Mouse (Mus musculus) gastrocnemius, adult 18-20 months (tissue): ENCODE measurements around the gene Prmt7. TPM values are rescaled to one million over a fixed set of nuclear protein-coding genes. Genes with fewer than 3 reads are reported as not detected.
A peak's percentile ranks its signal among the peaks of the same experiment; 100 is the strongest.

ENCODE experiments used
- DNase-seq: peaks from one replicate; pipeline ENCODE4 v3.0.0; 2021; ENCODE audit warnings: low spot score
- total RNA-seq, 2 experiments: library from RNA; stranded (reverse); gene quantifications; 2 replicates each; pipeline ENCODE4 v1.2.3; 2021

The Prmt7 gene
- total RNA-seq, 2 experiments from 2014 or later: 27.2 to 30.3 TPM

DNA sequence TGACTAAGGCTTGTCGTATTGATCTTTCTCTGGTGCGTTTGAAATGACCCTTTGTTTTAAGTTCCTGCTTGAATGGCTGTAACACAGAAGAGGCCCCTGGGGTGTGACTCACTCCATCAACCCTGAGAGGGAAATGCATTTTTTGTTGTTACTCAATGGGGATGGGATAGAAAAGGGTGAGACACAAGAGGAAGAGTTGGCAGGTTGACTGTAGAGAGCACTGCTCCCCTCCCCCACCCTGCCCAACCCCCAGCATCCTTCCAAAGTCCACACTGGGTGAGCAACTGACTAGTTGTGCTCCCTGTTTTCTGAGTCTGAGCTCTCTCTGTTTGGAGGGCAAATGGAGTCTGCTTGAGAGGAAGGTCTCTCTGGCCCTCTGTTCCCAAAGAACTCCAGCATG, 76.7 kb downstream of the Prmt7 start:
- no peak for DNase-seq

DNA sequence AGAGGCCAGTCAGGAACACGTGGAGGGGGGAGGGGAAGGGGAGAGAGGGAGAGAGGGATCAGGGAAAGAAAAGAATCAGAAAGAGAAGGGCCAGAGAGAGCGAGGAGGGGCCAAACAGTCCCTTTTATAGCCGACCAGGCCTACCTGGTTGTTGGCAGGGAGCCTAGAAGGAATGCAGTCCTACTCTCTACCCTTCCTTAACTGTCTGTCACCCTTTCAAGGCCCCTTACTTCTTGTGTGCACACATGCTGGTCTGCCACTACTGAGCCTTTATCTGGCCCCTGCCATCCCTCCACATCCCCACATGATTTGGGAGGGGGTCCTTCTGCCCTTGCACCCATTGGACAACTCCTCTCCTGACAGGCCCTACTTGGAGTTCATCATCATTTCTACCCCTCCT, 78.0 kb downstream of the Prmt7 start:
- no peak for DNase-seq

DNA sequence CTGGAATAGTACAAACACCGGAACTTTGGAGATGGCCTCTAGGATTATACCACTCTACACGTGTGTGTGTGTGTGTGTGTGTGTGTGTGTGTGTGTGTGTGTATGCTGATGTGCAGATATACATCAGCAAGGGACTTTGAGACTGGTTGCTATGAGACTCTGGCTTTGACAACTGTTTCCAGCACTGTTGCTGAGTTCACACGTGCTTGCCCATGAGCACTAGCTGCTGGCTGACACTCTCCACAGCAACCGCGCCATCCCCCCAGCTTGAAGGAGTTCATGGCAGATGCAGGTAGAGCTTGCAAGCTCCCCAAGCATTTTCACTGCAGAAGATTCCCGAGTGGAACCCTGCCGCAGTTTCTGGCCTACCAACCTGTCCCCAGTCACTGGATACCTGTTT, 78.7 kb downstream of the Prmt7 start:
- DNase-seq: no peak

DNA sequence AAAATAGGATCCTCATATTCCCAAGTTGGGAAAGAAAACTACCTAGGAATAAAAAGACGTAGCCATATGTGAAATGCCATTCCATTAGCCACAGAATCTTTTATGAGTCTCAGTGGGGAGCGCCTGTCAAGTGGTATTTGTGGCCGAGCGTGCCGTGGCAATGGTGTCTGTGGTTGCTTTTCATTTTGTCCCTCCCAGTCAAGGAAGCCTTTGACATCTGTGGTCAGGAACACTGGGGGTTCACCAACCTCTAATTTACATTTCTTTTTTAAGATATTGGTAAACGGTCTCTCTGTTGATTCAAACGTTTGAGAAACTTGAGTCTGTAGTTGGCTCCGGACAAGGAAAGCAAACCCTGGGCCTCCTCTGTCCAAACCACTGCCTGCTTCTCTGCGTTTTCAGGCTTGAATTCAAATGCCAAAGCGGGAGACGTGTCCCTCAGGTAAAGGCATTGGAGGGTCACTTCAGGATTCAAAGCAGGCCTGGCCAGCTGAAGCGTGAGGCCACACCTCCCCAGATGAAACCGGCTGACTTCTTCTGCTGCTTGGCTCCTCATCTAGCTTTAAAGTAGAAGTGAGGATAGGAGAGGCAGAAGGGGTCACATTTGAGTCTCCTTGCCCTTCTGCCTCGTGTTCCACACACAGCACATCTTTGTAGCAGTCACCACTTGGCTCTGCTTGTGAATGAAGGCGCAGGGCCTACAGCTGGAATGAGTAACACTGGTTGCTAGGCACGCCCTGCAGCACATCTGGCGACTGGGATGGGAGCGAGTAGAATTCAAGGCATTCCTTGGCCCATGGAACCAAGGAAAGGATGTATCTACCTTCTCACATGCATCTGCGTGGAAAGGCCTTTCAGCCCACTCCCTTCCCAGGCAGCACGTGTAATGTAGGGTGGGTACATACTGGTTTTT, 82.0 kb downstream of the Prmt7 start:
- peak; percentile 47 for DNase-seq

DNA sequence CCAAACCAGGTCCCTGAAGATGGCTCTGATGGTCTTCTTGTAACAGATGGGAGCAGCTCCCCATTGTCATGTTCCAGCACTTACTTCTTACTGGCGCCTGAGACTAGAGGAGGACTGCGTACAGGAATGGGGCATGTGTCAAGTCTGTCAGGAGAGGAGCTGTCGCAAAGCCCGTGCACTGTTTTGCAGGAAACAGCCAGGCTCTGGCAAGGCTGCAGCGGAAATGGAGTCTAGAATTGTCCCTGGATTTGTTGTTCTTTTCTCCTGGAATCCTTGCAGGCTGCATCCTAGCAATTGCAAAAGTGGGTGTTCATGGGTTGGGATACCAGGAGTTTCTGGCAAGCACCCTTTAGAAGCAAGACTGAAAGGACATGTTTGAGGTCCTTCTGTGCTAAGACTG, 87.5 kb downstream of the Prmt7 start:
- DNase-seq: peak; percentile 48

DNA sequence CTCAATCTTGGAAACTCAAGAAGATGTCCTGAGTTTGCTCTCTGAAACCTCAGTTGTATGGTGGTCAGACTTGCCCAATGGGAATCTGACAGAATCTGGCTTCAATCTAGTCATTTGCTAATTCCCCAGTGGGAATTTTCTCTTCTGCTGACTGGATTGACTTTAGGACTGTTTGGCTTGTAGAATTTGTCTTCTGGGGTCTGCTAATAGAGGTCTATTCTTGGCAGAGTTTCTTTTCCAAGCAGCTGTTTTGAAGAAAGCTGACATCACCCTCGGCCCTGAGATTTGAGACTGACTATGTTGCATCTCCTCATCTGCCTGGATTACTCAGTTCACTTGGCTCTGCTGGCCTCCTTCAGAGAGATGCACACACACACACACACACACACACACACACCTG, 88.1 kb downstream of the Prmt7 start:
- peak; percentile 34 for DNase-seq

DNA sequence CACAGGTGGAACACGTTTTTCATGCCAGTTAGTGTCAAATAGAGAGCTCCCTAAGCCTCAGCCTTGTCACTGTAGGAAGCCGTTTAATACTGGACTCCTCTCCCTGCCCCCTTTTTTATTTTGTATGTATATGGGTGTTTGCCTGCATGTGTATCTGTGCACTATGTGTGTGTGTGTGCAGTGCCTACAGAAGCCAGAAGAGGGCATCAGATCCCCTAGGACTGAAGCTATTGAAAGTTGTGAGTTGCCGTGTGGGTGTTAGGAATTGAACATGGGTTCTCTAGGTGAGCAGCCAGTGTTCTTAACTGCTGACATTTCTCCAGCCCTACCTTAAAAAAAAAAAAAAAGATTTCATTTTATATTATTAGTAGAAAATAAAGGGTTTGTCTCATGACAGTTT, 89.0 kb downstream of the Prmt7 start:
- DNase-seq: no peak

DNA sequence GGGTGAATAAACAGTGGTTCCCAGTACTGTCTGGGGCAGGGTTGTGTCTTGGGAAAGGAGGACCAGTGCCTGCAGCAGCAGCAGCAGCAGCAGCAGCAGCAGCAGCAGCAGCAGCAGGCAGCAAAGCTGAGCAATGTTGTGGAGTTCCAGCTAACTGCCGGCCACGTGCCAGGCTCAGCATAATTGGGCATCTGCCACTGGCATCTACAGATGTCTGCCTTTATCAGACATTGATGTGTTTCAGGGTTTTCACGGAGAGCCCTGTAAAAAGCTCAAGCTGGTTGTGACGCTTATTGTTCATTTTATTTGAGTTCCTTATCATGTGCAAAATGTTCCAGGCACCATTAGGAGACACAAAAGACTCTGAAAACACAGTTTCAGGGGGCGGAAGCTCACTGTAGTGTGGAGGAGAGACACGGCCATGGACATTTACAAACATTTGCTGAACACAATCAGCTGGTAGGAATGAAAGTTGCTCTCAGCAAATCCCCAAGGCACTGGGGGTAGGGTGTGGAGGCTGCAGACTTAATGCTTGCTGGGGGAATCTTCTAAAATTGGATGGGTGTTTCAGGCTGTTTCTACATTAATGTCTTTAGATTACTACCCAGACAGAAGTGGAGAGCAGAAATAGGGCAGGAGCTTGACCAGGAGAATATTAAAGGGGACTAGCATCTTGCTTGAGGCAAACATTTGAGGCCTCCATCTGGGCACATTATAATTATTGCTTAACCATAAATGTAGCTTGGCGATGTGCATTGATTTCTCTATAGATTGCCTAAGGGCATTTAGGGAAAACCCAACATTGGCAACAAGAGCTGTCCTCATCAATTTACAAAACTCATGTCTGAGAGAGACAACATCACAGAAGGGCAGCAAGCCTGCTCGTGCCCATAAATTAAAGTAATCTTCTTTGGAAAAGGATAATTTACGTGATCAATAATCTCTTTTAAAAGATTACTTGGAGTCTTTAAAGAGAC, 90.3 kb downstream of the Prmt7 start:
- DNase-seq: no peak

Other genes with a start within 250 kb of the Prmt7 start
- gene Slc12a4, start 244.8 kb upstream of the Prmt7 start, total RNA-seq: 10 to 100 TPM in 1 of 2 experiments, 1 to 10 TPM in 1; 8.7 to 16.1 TPM
- not detected for gene Dpep3, start 231.5 kb upstream of the Prmt7 start, total RNA-seq
- 10 to 100 TPM in 1 of 2 experiments, 1 to 10 TPM in 1; 9.6 to 10.4 TPM for gene Dus2, start 219.6 kb upstream of the Prmt7 start, total RNA-seq
- not detected for gene Dpep2nb, start 205.0 kb upstream of the Prmt7 start, total RNA-seq
- 10 to 100 TPM; 10.6 to 10.9 TPM for gene Ddx28, start 199.1 kb upstream of the Prmt7 start, total RNA-seq
- 10 to 100 TPM; 26.2 to 27.9 TPM for gene Nfatc3, start 152.1 kb upstream of the Prmt7 start, total RNA-seq
- not detected for gene Esrp2, start 74.0 kb upstream of the Prmt7 start, total RNA-seq
- gene Pla2g15, start 60.5 kb upstream of the Prmt7 start, total RNA-seq: 1 to 10 TPM; 3.4 to 5.7 TPM
- 10 to 100 TPM; 10.2 to 13.4 TPM for gene Slc7a6, start 42.1 kb upstream of the Prmt7 start, total RNA-seq
- 1 to 10 TPM; 9.5 to 9.7 TPM for gene Slc7a6os, start within 50 bp of the Prmt7 start, total RNA-seq
- gene Smpd3, start 127.1 kb downstream of the Prmt7 start, total RNA-seq: 1 to 10 TPM in 1 of 2 experiments, under 1 TPM in 1; 0.43 to 1.1 TPM
- under 1 TPM; 0.74 to 0.78 TPM for gene Zfp90, start 204.4 kb downstream of the Prmt7 start, total RNA-seq